Mouse (Mus musculus) limb, embryonic 13.5 days (tissue): ENCODE results near the gene Wsb1. TPM values are rescaled to one million over a fixed set of nuclear protein-coding genes. Genes with fewer than 3 reads are reported as not detected.
A peak's percentile ranks its signal among the peaks of the same experiment; 100 is the strongest.
"Not testable (repeated sequence)": the region's sequence is repeated elsewhere in the genome, so short reads cannot be mapped to it uniquely, and the experiment has no call there.

Experiments used
- ATAC-seq: fragments of 200-750 bp; cut with Nextera tagmentation; 2 replicates; pipeline ENCODE4 v1.8.0; 2017; ENCODE audit warnings: low read depth, moderate number of reproducible peaks, moderate TSS enrichment; ENCODE audit not compliant: low FRiP score
- H3K27ac ChIP-seq: fragments of 300-500 bp; sonication (generic); 2 replicates; pipeline ENCODE4 v1.5.1; 2015; ENCODE audit warnings: inconsistent platforms, mild to moderate bottlenecking, moderate library complexity
- H3K27me3 ChIP-seq: fragments of 300-500 bp; sonication (generic); 2 replicates; pipeline ENCODE4 v1.6.1; 2015; ENCODE audit warnings: mild to moderate bottlenecking, inconsistent platforms
- H3K36me3 ChIP-seq: fragments of 300-500 bp; sonication (generic); 2 replicates; pipeline ENCODE4 v1.6.1; 2015; ENCODE audit warnings: inconsistent platforms, mild to moderate bottlenecking, moderate library complexity
- H3K4me1 ChIP-seq: fragments of 300-500 bp; sonication (generic); 2 replicates; pipeline ENCODE4 v1.6.1; 2015; ENCODE audit warnings: inconsistent platforms
- H3K4me2 ChIP-seq: fragments of 300-500 bp; sonication (generic); replicated peaks from 2 replicates; pipeline ENCODE4 v1.6.1; 2015; ENCODE audit warnings: inconsistent platforms, mild to moderate bottlenecking, moderate library complexity
- H3K4me3 ChIP-seq: fragments of 300-500 bp; sonication (generic); 2 replicates; pipeline ENCODE4 v1.5.1; 2015; ENCODE audit warnings: moderate library complexity, mild to moderate bottlenecking, inconsistent platforms
- H3K9ac ChIP-seq: fragments of 300-500 bp; sonication (generic); 2 replicates; pipeline ENCODE4 v1.6.1; 2015; ENCODE audit warnings: mild to moderate bottlenecking, inconsistent platforms
- H3K9me3 ChIP-seq: fragments of 300-500 bp; sonication (generic); 2 replicates; pipeline ENCODE4 v1.6.1; 2016; ENCODE audit warnings: inconsistent platforms
- whole genome bisulfite sequencing: fragments of 180-500 bp; shearing (Covaris S2); methylation state at CpG from one replicate; pipeline ENCODE4 v1.1.7; 2015; 5-methylcytosine and 5-hydroxymethylcytosine counted together
- polyA plus RNA-seq: library from polyadenylated mRNA; unstranded; fragments of >200 nt; fragmentation: Nextera tagmentation; extraction: Ambion mirVana; gene quantifications from 2 replicates; pipeline ENCODE4 v1.2.1, GENCODE M21; 2015

Gene Wsb1
- polyA plus RNA-seq = 421 and 432 TPM in 2 replicates

DNA sequence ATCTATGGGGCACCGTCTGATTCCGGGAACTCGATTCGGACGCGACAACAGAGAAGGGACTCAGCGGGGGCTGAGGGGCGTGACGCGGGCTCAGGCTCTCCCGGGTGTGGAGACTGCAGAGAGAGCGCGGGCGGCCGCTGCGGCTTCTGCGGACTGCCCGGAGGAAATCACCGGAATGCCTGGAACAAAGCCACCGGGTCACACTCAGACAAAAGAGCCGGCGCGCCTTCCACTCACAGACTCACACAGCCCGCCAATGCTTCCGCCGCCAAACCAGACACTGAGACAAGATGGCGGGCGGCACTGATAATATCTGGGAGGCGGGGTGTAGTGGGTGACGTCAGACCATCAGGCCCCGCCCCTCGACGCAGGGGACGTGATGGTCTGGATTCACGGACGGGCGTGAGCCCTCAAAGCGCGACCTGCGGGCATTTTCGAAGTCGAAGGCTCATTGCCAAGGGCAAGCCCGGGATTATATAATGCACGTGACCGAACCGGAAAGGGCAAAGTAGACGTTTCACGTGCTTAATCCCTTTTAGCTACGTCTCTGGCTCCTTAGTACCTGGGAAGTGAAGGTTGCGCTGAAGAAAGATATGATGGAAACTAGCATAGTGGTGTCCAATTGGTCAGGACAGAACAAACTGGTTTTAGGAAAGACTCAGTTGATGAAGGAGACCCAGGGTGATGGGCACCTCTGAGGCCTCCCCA lies at the start of gene Wsb1:
Wsb1 (minus strand) TSS at position 281 of the 708 bp plus-strand sequence.
- peak; percentile 94 for ATAC-seq
- H3K27ac ChIP-seq = peak within 1 kb of the TSS; percentile 96
- H3K9ac ChIP-seq = peak within 1 kb of the TSS; percentile 97
- no peaks in the 10 kb centered on the region for H3K27me3 ChIP-seq
- 2% methylated on average over 50 of the region's 50 CpGs for WGBS
- H3K4me3 ChIP-seq = peak within 1 kb of the TSS; percentile 90
- H3K36me3 ChIP-seq = peaks cover 22% of the 10 kb centered on the region
- no peaks in the 10 kb centered on the region for H3K9me3 ChIP-seq
- peaks cover 20% of the 10 kb centered on the region for H3K4me1 ChIP-seq
- H3K4me2 ChIP-seq = peak within 1 kb of the TSS; percentile 94

DNA sequence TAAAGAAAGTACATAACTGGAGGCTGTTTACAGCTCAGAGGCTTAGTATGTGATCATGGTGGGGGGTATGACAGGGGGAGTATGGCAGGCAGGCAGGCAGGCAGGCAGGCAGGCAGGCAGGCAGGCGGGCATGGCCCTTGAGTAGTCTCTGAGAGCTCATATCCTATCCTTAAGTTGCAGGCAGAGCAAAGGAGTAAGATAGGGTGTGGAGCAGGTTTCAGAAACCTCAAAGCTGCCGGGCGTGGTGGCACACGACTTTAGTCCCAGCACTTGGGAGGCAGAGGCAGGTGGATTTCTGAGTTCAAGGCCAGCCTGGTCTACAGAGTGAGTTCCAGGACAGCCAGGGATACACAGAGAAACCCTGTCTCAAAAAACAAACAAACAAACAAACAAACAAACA lies 49.8 kb upstream of the Wsb1 start:
- not testable (repeated sequence) for H3K36me3 ChIP-seq, H3K9me3 ChIP-seq, H3K27me3 ChIP-seq, ATAC-seq, H3K27ac ChIP-seq, H3K9ac ChIP-seq, H3K4me2 ChIP-seq, H3K4me3 ChIP-seq
- WGBS = 88% methylated on average over 4 of the region's 4 CpGs
- H3K4me1 ChIP-seq = peaks cover 28% of the 10 kb centered on the region

DNA sequence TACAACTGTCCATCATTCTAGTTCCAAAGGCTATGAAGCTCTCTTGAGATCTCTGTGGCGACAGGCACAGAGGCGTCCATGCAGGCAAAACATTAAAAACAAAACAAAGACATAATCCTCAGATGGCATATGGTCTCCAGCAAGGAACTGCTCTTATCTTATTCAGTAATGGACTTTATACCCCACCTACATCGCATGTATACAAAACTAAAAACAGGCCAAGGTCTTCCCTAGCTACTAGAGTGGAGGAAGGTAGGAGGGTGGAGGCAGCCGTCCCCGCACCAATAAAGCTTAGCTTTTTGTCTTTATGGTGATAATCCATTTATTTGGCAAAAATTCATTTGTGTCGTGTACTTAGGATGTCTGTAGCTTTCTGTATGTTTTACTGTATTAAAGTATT lies 48.6 kb upstream of the Wsb1 start:
- ATAC-seq = no peak
- Histone ChIP-seq H3K4me1 (peaks cover 26% of the 10 kb centered on the region), H3K27me3 (no peaks in the 10 kb centered on the region), H3K4me2 (no peak overlapping the region), H3K9ac (no peak overlapping the region), H3K4me3 (no peak overlapping the region), H3K27ac (no peak overlapping the region), H3K36me3 (no peaks in the 10 kb centered on the region), H3K9me3 (no peaks in the 10 kb centered on the region)
- 86% methylated on average over 6 of the region's 6 CpGs for WGBS

DNA sequence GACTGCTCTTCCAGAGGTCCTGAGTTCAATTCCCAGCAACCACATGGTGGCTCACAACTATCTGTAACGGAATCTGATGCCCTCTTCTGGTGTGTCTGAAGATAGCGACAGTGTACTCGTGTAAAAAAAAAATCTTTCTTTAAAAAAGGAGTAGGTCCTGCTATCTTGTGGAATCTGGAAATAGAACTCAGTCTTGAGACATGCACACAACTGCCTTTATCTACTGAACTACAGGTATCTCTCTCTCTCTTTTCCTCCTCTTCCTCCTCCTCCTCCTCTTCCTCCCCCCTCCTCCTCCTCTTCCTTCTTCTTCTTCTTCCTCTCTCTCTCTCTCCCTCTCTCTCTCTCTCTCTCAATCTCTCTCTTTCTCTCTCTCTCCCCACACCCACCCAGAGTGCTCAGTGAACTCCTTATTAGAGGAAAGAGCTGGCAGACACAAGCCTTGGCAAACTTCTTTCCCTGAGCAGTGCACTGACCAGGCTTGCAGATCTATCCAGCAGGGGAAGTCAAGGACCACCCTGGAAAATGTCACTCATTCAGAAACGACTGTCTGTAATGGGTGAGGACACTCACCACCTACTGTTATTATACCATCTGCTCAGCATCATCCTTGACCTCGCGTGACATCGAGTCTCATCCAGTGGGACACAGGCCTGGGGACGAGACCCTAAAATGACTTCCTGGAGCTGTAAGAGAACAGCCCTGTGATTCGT lies 45.4 kb upstream of the Wsb1 start:
- WGBS = 76% methylated on average over 9 of the region's 9 CpGs
- Histone ChIP-seq H3K9me3 (no peaks in the 10 kb centered on the region), H3K27me3 (no peaks in the 10 kb centered on the region), H3K4me1 (no peaks in the 10 kb centered on the region), H3K4me3 (no peak overlapping the region), H3K4me2 (no peak overlapping the region), H3K9ac (no peak overlapping the region), H3K27ac (no peak overlapping the region), H3K36me3 (no peaks in the 10 kb centered on the region)
- no peak for ATAC-seq

DNA sequence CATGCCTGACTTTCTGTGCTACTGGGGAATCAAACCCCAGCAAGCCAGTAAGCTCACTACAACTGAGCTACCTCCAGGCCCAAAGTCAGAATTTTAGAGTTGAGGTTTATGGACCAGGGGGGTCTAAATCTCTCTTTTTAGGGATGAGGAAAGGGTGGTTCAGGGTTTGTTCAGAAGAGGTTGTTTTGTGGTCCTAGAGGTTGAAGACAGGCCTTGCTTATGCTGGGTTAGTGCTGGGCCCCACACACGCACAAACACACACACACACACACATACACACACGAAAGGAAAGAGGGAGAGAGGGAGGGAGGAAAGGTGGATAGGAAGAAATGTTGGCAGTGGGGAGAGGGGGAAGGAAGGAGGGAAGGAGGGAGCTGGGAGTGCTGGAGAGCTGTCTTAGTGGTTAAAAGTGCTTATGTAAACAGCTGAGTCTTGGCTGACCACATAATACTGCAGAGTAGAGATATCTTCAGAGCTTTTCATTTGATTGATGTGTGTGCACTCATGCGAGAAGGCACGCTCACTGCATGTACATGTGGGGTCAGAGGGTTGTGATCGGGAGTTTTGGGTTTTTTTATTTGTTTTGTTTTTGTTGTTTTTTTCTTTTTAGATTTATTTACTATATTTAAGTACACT lies 42.5 kb upstream of the Wsb1 start, which contains the start of gene Gm9964:
Gm9964 (minus strand) TSS at position 51 of the 636 bp plus-strand sequence.
- H3K9ac ChIP-seq = no peak within 1 kb of the TSS
- no peak within 1 kb of the TSS for H3K4me2 ChIP-seq
- no peaks in the 10 kb centered on the region for H3K27me3 ChIP-seq
- H3K9me3 ChIP-seq = no peaks in the 10 kb centered on the region
- H3K27ac ChIP-seq = no peak within 1 kb of the TSS
- 86% methylated on average over 5 of the region's 5 CpGs for WGBS
- H3K4me1 ChIP-seq = no peaks in the 10 kb centered on the region
- H3K4me3 ChIP-seq = no peak within 1 kb of the TSS
- H3K36me3 ChIP-seq = no peaks in the 10 kb centered on the region
- no peak for ATAC-seq

DNA sequence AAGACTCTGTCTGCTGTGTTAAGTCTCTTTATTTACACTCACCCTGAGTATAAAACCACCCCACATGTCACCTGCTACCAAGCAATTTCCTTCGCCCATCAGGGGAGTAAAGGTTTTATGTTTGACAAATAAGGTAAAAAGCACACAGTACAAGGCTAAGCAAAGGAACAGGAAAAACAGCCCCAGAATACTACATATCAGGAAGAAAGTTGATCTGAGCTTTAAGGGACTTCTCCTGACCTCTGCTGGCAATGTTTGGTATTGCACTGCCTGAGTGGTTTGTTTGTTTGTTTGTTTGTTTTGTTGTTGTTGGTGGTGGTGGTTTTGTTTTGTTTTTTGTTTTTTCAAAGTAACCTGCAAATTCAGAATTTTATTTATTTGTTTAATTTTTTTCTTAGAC lies 41.7 kb upstream of the Wsb1 start:
- Histone ChIP-seq H3K9me3 (no peaks in the 10 kb centered on the region), H3K27ac (no peak overlapping the region), H3K9ac (no peak overlapping the region), H3K4me2 (no peak overlapping the region), H3K4me3 (no peak overlapping the region), H3K4me1 (no peaks in the 10 kb centered on the region), H3K36me3 (no peaks in the 10 kb centered on the region), H3K27me3 (no peaks in the 10 kb centered on the region)
- 39% methylated on average over 1 of the region's 1 CpGs for WGBS
- ATAC-seq = no peak

DNA sequence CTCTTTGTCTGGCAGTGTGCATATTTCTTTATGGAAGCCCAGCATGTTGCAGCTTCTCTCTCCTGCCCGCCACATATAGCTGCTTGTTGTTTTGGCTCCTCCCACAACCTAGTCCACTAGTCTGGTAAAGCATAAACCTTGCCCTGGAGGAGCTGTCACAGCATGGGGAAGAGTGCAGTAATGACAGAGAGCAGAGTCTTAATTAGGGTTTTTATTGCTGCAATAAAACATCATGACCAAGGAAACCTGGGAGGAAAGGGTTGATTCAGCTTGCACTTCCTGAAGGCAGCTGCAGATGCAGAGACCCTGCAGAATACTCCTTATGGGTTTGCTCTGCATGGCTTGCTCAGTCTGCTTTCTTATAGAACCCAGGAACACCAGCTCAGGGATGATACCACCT lies 39.5 kb upstream of the Wsb1 start:
- Histone ChIP-seq H3K4me3 (no peak overlapping the region), H3K27ac (no peak overlapping the region), H3K36me3 (no peaks in the 10 kb centered on the region), H3K9ac (no peak overlapping the region), H3K4me2 (no peak overlapping the region), H3K4me1 (peaks cover under 1% of the 10 kb centered on the region; the same call in 1 of the 2 replicates), H3K27me3 (no peaks in the 10 kb centered on the region), H3K9me3 (no peaks in the 10 kb centered on the region)
- 18% methylated on average over 1 of the region's 1 CpGs for WGBS
- ATAC-seq = no peak

DNA sequence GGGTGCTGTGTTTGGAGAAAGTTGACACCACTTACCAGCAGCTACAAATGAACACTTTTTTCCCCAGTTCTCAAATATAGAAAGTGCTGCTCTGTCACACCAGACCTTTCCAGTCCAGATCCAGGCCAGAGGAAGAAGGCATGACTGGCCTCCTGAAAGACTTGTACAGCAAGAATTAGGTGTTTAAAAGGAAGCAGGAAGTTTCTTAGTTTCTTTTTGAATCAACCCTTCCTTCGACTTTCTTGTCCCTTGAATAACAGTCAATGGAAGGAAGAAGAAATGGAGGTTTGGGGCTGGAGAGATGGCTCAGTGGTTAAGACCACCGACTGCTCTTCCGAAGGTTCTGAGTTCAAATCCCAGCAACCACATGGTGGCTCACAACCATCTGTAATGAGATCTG lies 38.6 kb upstream of the Wsb1 start:
- Histone ChIP-seq H3K4me3 (no peak overlapping the region), H3K36me3 (no peaks in the 10 kb centered on the region), H3K9me3 (no peaks in the 10 kb centered on the region), H3K4me1 (peaks cover 10% of the 10 kb centered on the region), H3K27ac (no peak overlapping the region), H3K9ac (no peak overlapping the region), H3K27me3 (no peaks in the 10 kb centered on the region), H3K4me2 (no peak overlapping the region)
- 83% methylated on average over 3 of the region's 3 CpGs for WGBS
- no peak for ATAC-seq

DNA sequence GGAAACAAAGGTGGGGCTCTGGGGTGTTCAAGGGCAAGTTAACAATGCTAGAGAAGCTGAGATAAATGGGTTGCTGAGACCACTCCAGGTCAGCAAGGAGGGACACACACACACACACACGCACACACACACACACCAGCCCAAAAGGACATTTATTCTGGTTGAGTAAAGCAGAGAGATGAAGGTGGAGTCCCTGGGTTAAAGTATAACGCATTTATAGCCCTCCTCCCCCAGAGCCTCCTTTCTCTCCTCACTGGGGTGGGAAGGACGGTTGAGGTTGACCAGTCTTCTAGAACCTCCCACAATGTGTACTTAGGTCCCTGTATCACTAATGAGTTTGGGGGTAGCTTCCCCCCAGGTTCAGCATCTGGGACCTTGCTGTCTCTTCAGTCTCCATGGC lies 37.7 kb upstream of the Wsb1 start:
- H3K9me3 ChIP-seq = no peaks in the 10 kb centered on the region
- H3K36me3 ChIP-seq = no peaks in the 10 kb centered on the region
- peaks cover 15% of the 10 kb centered on the region for H3K4me1 ChIP-seq
- no peak overlapping the region for H3K4me3 ChIP-seq
- no peak overlapping the region for H3K9ac ChIP-seq
- WGBS = 82% methylated on average over 3 of the region's 3 CpGs
- no peaks in the 10 kb centered on the region for H3K27me3 ChIP-seq
- no peak for ATAC-seq
- H3K4me2 ChIP-seq = no peak overlapping the region
- no peak overlapping the region for H3K27ac ChIP-seq

DNA sequence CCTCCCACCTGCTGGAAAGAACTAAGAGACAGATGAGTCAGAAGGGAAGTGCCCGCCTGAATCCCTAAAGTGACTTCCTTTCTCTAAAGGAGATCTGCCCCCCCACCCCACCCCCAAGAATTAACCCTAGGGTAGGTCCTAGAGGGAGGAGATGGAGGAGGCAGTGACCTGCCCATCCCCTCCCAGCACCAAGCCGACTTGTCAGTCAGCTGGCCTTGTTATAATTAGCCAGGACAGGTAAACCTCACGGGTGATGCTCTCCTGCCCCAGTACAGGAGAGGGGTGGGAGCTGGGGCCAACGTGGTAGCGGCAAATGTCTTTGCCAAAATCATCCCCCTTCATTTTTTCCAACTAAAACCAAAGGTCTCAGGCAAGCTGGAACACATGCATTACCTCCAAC lies 37.2 kb upstream of the Wsb1 start:
- 65% methylated on average over 5 of the region's 5 CpGs for WGBS

DNA sequence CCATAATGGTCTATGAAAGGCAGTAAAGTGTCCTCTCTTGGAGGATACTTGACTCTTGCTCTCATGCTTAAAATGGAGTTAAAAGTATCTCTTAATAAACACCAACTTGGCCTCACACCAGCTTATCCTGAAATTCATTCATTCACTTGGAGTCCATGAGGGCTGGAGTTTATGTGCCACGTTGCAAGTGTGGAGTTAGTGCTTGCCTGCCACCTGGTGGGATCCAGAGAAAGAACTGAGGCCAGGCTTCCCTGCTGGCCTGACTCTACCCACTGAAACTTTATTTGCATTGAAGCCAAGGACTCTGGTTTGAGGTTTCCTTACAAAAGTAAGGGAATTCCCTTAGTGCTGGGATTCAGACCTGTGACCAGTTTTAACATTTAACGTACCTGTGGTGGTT lies 36.0 kb upstream of the Wsb1 start:
- Histone ChIP-seq H3K9me3 (no peaks in the 10 kb centered on the region), H3K4me3 (no peak overlapping the region), H3K27me3 (no peaks in the 10 kb centered on the region), H3K36me3 (no peaks in the 10 kb centered on the region), H3K27ac (no peak overlapping the region), H3K9ac (no peak overlapping the region), H3K4me2 (no peak overlapping the region), H3K4me1 (peaks cover 15% of the 10 kb centered on the region)
- 41% methylated on average over 2 of the region's 2 CpGs for WGBS
- no peak for ATAC-seq

More for the DNA sequence above, 37.2 kb upstream of the Wsb1 start:
- ATAC-seq = no peak
- Histone ChIP-seq H3K4me2 (no peak overlapping the region), H3K4me1 (peaks cover 15% of the 10 kb centered on the region), H3K4me3 (no peak overlapping the region), H3K27me3 (no peaks in the 10 kb centered on the region), H3K36me3 (no peaks in the 10 kb centered on the region), H3K9me3 (no peaks in the 10 kb centered on the region), H3K9ac (no peak overlapping the region), H3K27ac (no peak overlapping the region)

DNA sequence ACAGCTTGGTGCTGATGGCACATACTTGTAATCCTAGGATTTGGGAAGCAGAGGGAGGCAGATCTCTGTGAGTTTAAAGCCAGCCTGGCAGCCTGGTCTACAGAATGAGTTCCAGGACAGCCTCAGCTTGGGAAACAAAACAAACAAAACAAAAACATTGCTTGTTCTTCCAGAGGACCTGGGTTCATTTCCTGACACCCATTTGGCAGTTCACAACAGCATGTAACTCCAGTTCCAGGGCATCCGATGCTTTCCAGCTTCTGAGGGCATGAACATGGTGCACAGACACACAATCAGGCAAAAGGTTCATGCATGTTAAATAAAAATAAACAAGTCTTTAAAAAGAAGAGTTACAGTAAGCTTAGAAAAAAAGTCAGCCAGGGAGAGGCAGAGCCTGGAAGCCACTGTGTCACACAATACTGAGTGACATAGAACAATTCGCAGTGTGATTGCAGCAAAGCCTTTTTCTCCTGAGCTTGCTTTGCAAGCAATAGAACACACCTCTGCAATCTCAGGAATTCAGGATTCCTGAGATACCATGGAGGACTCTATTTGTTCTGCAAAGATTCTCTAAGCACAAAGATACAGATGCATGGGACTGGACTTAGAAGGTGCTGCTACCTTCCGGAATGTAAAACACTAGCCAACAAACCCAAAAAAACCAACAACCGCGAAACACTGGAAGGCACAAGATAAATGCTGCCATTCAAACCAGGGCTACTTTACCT lies 34.6 kb upstream of the Wsb1 start:
- no peak overlapping the region for H3K9ac ChIP-seq
- no peak overlapping the region for H3K4me2 ChIP-seq
- peaks cover 15% of the 10 kb centered on the region for H3K4me1 ChIP-seq
- no peak for ATAC-seq
- H3K4me3 ChIP-seq = no peak overlapping the region
- H3K9me3 ChIP-seq = no peaks in the 10 kb centered on the region
- no peaks in the 10 kb centered on the region for H3K27me3 ChIP-seq
- 79% methylated on average over 5 of the region's 5 CpGs for WGBS
- H3K36me3 ChIP-seq = no peaks in the 10 kb centered on the region
- H3K27ac ChIP-seq = no peak overlapping the region
